Mouse (Mus musculus): ENCODE measurements around the gene Tgfbr1. TPM values are rescaled to one million over a fixed set of nuclear protein-coding genes. Genes with fewer than 3 reads are reported as not detected.

Gene Tgfbr1
- polyA plus RNA-seq, 2 experiments = 35.1 to 43.0 TPM

DNA sequence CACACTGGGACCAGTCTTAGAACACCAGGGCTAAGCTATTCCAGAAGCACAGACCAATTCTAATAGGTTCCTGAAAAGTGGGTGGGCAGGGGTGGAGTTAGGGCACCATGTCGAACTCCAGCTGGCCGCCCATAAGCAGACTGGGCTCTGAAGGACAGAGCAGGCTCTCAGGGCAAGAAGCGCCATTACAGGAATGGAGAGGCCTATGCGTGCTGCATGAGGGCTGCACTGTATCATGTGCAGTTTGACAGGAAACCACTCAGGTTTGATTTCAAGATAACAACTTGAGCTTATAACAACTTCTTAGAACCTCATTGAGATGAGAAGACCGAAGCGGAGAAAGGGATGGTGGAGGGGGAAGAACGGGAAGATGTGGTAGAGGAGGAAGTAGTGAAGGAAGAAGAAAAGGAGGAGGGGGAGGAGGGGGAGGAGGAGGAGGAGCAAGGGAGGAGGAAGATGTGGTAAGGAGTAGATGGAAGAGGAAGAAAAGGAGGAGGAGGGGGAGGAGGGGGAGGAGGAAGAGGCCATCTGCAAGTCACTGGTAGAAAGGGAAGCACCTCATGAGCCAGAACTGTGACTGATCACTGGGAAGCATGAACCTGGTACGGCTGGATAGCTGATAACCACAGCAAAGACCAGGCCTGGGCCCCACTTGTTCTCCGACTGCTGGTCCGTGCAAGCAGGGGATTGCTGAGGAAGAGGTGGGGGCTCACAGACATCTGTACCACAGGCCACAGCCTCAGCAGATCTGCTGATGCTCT is 33.3 kb upstream of the Tgfbr1 start:
- H3K36me3 ChIP-seq (ENCODE audit: control insufficient read depth, insufficient read depth, low read length) = no peaks in the 10 kb centered on the region
- DNase-seq (ENCODE audit: low spot score) (no peak), ATAC-seq (ENCODE audit: low FRiP score, low read depth) (no peak)
- WGBS = 82% methylated on average over 10 of the region's 10 CpGs
- no peak overlapping the region for H3K4me2 ChIP-seq (replicated peaks; ENCODE audit: low read depth, low read length, severe bottlenecking)
- TF ChIP-seq POLR2A (IDR thresholded peaks at IDR 0.05; ENCODE audit: borderline replicate concordance, extremely low read depth, insufficient read depth, insufficient read length) = no peak
- H3K4me1 ChIP-seq (ENCODE audit: control insufficient read depth, insufficient read depth, low read length) = no peaks in the 10 kb centered on the region
- H3K9me3 ChIP-seq (ENCODE audit: control insufficient read depth, low read length) = no peaks in the 10 kb centered on the region
- no peak overlapping the region for H3K9ac ChIP-seq (ENCODE audit: low read depth, low read length, severe bottlenecking)
- no peak overlapping the region for H3K27ac ChIP-seq (replicated peaks; ENCODE audit: low read depth, low read length)
- no peaks in the 10 kb centered on the region for H3K27me3 ChIP-seq (ENCODE audit: control insufficient read depth, insufficient read depth, low read length)
- H3K4me3 ChIP-seq (replicated peaks; ENCODE audit: low read length) = no peak overlapping the region

DNA sequence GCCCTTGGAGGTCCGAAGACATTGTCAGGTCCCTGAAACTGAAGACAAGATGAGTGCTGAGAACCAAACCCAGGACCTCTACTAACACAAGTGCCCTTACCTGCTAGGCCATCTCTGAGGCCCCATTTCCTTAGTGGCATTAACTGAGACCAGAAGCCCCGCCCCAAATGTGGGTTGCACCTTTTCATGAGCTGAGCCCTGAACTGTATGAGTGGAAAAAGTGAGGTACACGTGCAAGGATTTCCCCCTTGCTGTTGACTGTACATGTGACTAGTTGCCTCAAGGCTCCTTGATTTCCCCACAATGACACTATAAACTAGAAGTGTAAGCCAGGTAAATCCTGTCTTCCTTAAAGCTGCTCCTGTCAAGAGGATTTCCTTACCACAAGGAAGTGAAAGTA is 30.7 kb upstream of the Tgfbr1 start:
- H3K9ac ChIP-seq (ENCODE audit: low read depth, low read length, severe bottlenecking) = no peak overlapping the region
- no peak overlapping the region for H3K4me2 ChIP-seq (replicated peaks; ENCODE audit: low read depth, low read length, severe bottlenecking)
- no peaks in the 10 kb centered on the region for H3K27me3 ChIP-seq (ENCODE audit: control insufficient read depth, insufficient read depth, low read length)
- DNase-seq (ENCODE audit: low spot score) = no peak
- no peaks in the 10 kb centered on the region for H3K4me1 ChIP-seq (ENCODE audit: control insufficient read depth, insufficient read depth, low read length)
- no peak overlapping the region for H3K27ac ChIP-seq (replicated peaks; ENCODE audit: low read depth, low read length)
- no peak for ATAC-seq (ENCODE audit: low FRiP score, low read depth)
- no peaks in the 10 kb centered on the region for H3K9me3 ChIP-seq (ENCODE audit: control insufficient read depth, low read length)
- TF ChIP-seq POLR2A (IDR thresholded peaks at IDR 0.05; ENCODE audit: borderline replicate concordance, extremely low read depth, insufficient read depth, insufficient read length) = no peak
- WGBS = 57% methylated on average over 3 of the region's 3 CpGs
- H3K4me3 ChIP-seq (replicated peaks; ENCODE audit: low read length) = no peak overlapping the region
- H3K36me3 ChIP-seq (ENCODE audit: control insufficient read depth, insufficient read depth, low read length) = no peaks in the 10 kb centered on the region

DNA sequence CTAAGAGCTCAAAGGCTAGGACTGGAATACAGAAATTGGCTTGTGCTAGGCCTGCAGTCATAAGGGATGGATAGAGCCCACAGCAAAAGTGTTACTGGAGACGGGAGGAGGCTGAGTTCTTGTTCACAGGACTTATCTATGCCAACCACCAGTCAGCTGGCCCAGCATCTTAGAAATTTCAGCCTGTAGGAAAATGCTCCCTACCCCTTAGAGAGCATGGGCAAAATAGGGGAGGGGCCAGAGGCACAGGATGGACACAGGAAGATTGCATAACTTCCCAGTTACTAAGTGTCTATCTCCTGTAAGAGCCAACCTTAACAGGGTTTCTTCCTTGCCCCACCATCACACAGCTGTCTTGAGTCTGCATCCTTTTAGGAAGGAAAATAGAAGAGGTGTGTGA is 28.8 kb upstream of the Tgfbr1 start:
- Histone ChIP-seq H3K4me3 (replicated peaks; ENCODE audit: low read length) (no peak overlapping the region), H3K4me1 (ENCODE audit: control insufficient read depth, insufficient read depth, low read length) (no peaks in the 10 kb centered on the region), H3K4me2 (replicated peaks; ENCODE audit: low read depth, low read length, severe bottlenecking) (no peak overlapping the region), H3K27me3 (ENCODE audit: control insufficient read depth, insufficient read depth, low read length) (no peaks in the 10 kb centered on the region), H3K27ac (replicated peaks; ENCODE audit: low read depth, low read length) (no peak overlapping the region), H3K9ac (ENCODE audit: low read depth, low read length, severe bottlenecking) (no peak overlapping the region), H3K9me3 (ENCODE audit: control insufficient read depth, low read length) (no peaks in the 10 kb centered on the region), H3K36me3 (ENCODE audit: control insufficient read depth, insufficient read depth, low read length) (no peaks in the 10 kb centered on the region)
- 50% methylated on average over 1 of the region's 1 CpGs for WGBS
- DNase-seq (ENCODE audit: low spot score) = no peak
- no peak for ATAC-seq (ENCODE audit: low FRiP score, low read depth)
- no peak for TF ChIP-seq POLR2A (IDR thresholded peaks at IDR 0.05; ENCODE audit: borderline replicate concordance, extremely low read depth, insufficient read depth, insufficient read length)

DNA sequence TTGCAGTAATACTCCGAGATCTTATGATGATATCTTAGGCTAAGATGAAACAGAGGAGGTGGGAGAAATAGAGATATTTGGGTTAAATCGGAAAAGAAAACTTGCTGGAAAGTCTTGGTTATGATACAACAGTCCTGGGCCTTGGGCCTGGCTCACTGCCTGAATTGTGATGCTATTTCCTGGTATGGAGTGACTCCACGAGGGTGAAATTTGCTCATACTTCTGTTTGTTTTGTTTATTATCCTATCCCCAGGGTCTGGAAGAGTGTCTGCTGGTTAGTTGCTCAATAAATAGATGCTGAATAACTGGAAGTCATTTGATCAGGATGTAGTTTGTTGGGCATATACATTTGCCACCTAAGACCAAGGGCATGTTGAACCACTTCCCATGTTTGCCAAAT is 25.2 kb upstream of the Tgfbr1 start:
- H3K9ac ChIP-seq (ENCODE audit: low read depth, low read length, severe bottlenecking) = no peak overlapping the region
- H3K27me3 ChIP-seq (ENCODE audit: control insufficient read depth, insufficient read depth, low read length) = no peaks in the 10 kb centered on the region
- H3K36me3 ChIP-seq (ENCODE audit: control insufficient read depth, insufficient read depth, low read length) = no peaks in the 10 kb centered on the region
- ATAC-seq (ENCODE audit: low FRiP score, low read depth) (no peak), DNase-seq (ENCODE audit: low spot score) (no peak)
- 79% methylated on average over 3 of the region's 3 CpGs for whole genome bisulfite sequencing
- H3K4me2 ChIP-seq (replicated peaks; ENCODE audit: low read depth, low read length, severe bottlenecking) = no peak overlapping the region
- no peak for TF ChIP-seq POLR2A (IDR thresholded peaks at IDR 0.05; ENCODE audit: borderline replicate concordance, extremely low read depth, insufficient read depth, insufficient read length)
- H3K9me3 ChIP-seq (ENCODE audit: control insufficient read depth, low read length) = no peaks in the 10 kb centered on the region
- no peak overlapping the region for H3K27ac ChIP-seq (replicated peaks; ENCODE audit: low read depth, low read length)
- no peak overlapping the region for H3K4me3 ChIP-seq (replicated peaks; ENCODE audit: low read length)
- H3K4me1 ChIP-seq (ENCODE audit: control insufficient read depth, insufficient read depth, low read length) = no peaks in the 10 kb centered on the region

DNA sequence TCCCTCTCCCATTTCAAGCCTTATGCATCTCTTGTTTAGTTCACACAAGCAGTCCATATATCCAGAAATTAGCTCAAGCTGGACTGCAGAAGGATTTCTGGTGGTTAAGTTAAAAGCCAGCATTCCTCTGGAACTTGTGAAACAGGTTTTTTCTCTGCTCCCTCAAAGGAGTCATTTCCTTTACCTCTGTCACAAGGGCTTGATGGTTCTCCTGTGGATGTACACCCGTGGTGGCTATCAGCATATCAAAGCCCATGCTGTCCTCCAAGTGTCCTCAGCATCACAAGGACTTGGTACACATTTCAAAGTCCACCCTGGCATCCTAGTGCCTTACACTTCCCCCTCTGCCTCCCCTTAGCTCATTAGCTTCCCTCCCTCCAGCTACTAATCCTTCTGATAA is 23.7 kb upstream of the Tgfbr1 start:
- H3K9me3 ChIP-seq (ENCODE audit: control insufficient read depth, low read length) = no peaks in the 10 kb centered on the region
- TF ChIP-seq POLR2A (IDR thresholded peaks at IDR 0.05; ENCODE audit: borderline replicate concordance, extremely low read depth, insufficient read depth, insufficient read length) = no peak
- no peak overlapping the region for H3K4me3 ChIP-seq (replicated peaks; ENCODE audit: low read length)
- H3K36me3 ChIP-seq (ENCODE audit: control insufficient read depth, insufficient read depth, low read length) = no peaks in the 10 kb centered on the region
- no peaks in the 10 kb centered on the region for H3K27me3 ChIP-seq (ENCODE audit: control insufficient read depth, insufficient read depth, low read length)
- ATAC-seq (ENCODE audit: low FRiP score, low read depth) (no peak), DNase-seq (ENCODE audit: low spot score) (no peak)
- H3K4me1 ChIP-seq (ENCODE audit: control insufficient read depth, insufficient read depth, low read length) = no peaks in the 10 kb centered on the region
- no peak overlapping the region for H3K9ac ChIP-seq (ENCODE audit: low read depth, low read length, severe bottlenecking)
- no peak overlapping the region for H3K27ac ChIP-seq (replicated peaks; ENCODE audit: low read depth, low read length)
- 10% methylated on average over 1 of the region's 1 CpGs for WGBS
- no peak overlapping the region for H3K4me2 ChIP-seq (replicated peaks; ENCODE audit: low read depth, low read length, severe bottlenecking)

Data from limb, embryonic 14.5 days (tissue).